Mouse (Mus musculus): Measurements from ENCODE around the gene Itih1. TPM values are rescaled to one million over a fixed set of nuclear protein-coding genes. Genes with fewer than 3 reads are reported as not detected.

The Itih1 gene
- polyA plus RNA-seq, 1 experiment from 2014 or later: not detected

Other genes with a start within 250 kb of the Itih1 start
- 17.0 and 20.9 TPM in 2 replicates for gene Sfmbt1, start 228.4 kb downstream of the Itih1 start, polyA plus RNA-seq (2014; fragmentation: Nextera tagmentation; extraction: Ambion mirVana)
- gene Tmem110, start 117.7 kb downstream of the Itih1 start, polyA plus RNA-seq (2014; fragmentation: Nextera tagmentation; extraction: Ambion mirVana): 16.1 and 18.7 TPM in 2 replicates
- gene Mustn1, start 64.1 kb downstream of the Itih1 start, polyA plus RNA-seq (2014; fragmentation: Nextera tagmentation; extraction: Ambion mirVana): 0.18 and 0.34 TPM in 2 replicates
- not detected in 2 replicates for gene Itih4, start 56.8 kb downstream of the Itih1 start, polyA plus RNA-seq (2014; fragmentation: Nextera tagmentation; extraction: Ambion mirVana)
- 0.53 and 0.84 TPM in 2 replicates for gene Itih3, start 19.5 kb downstream of the Itih1 start, polyA plus RNA-seq (2014; fragmentation: Nextera tagmentation; extraction: Ambion mirVana)
- 8.7 and 17.9 TPM in 2 replicates for gene Nek4, start 8.1 kb upstream of the Itih1 start, polyA plus RNA-seq (2014; fragmentation: Nextera tagmentation; extraction: Ambion mirVana)
- 54.0 and 62.4 TPM in 2 replicates for gene Glt8d1, start 58.1 kb upstream of the Itih1 start, polyA plus RNA-seq (2014; fragmentation: Nextera tagmentation; extraction: Ambion mirVana)
- gene Spcs1, start 58.4 kb upstream of the Itih1 start, polyA plus RNA-seq (2014; fragmentation: Nextera tagmentation; extraction: Ambion mirVana): 287 and 317 TPM in 2 replicates
- gene Pbrm1, start 75.8 kb upstream of the Itih1 start, polyA plus RNA-seq (2014; fragmentation: Nextera tagmentation; extraction: Ambion mirVana): 120 and 136 TPM in 2 replicates
- gene Gnl3, start 75.9 kb upstream of the Itih1 start, polyA plus RNA-seq (2014; fragmentation: Nextera tagmentation; extraction: Ambion mirVana): 44.5 and 49.7 TPM in 2 replicates
- 64.8 and 77.7 TPM in 2 replicates for gene Smim4, start 185.7 kb upstream of the Itih1 start, polyA plus RNA-seq (2014; fragmentation: Nextera tagmentation; extraction: Ambion mirVana)
- gene Nt5dc2, start 187.8 kb upstream of the Itih1 start, polyA plus RNA-seq (2014; fragmentation: Nextera tagmentation; extraction: Ambion mirVana): 234 and 284 TPM in 2 replicates
- 6.6 and 26.6 TPM in 2 replicates for gene Stab1, start 225.4 kb upstream of the Itih1 start, polyA plus RNA-seq (2014; fragmentation: Nextera tagmentation; extraction: Ambion mirVana)